Mouse (Mus musculus) CH12.LX (cell line): Measurements from ENCODE around the gene Kdm2b. TPM values are rescaled to one million over a fixed set of nuclear protein-coding genes. Genes with fewer than 3 reads are reported as not detected.

Source experiments
- DNase-seq: peaks from one replicate; pipeline ENCODE4 v3.0.0-alpha.2; 2013; ENCODE audit errors: extremely low read depth
- H3K27ac ChIP-seq: 2 replicates; pipeline ENCODE4 v1.5.1; 2012; ENCODE audit warnings: low read depth, mild to moderate bottlenecking, control low read depth, moderate library complexity; ENCODE audit not compliant: insufficient read depth
- H3K27me3 ChIP-seq: replicated peaks from 2 replicates; pipeline ENCODE3; 2012; ENCODE audit warnings: inconsistent platforms
- H3K36me3 ChIP-seq, 2 experiments: replicated peaks in 1 of 2; 2 replicates each; pipeline versions ENCODE3 to v1.6.1; 2012; ENCODE audit warnings: inconsistent platforms in 1 of 2, low read length in 1 of 2, mild to moderate bottlenecking in 1 of 2, mixed read lengths in 1 of 2, moderate library complexity in 1 of 2; ENCODE audit not compliant: control insufficient read depth in 1 of 2, insufficient read depth in 1 of 2
- H3K4me1 ChIP-seq, 2 experiments: 2 replicates each; pipeline ENCODE4 v1.6.1; 2012; ENCODE audit warnings: inconsistent platforms in 1 of 2, moderate library complexity in 1 of 2; ENCODE audit not compliant: insufficient read depth in 2 of 2, control insufficient read depth in 1 of 2
- H3K4me2 ChIP-seq: 2 replicates; pipeline ENCODE4 v1.6.1; 2012; ENCODE audit warnings: low read depth, mild to moderate bottlenecking, control low read depth; ENCODE audit not compliant: poor library complexity, insufficient read depth, severe bottlenecking
- H3K4me3 ChIP-seq, 3 experiments: fragments of 150-350 bp in 1 of 3; sonication (generic) in 1 of 3; replicated peaks in 1 of 3; 2 replicates each; pipeline versions ENCODE3 to v1.5.1; 2011 to 2012; ENCODE audit warnings: low read depth in 2 of 3, low read length in 2 of 3, mild to moderate bottlenecking in 2 of 3, moderate library complexity in 2 of 3, control low read depth in 1 of 3, improper control_type of control experiment in 1 of 3, inconsistent platforms in 1 of 3, mixed read lengths in 1 of 3; ENCODE audit not compliant: poor library complexity in 1 of 3
- H3K79me2 ChIP-seq: replicated peaks from 2 replicates; pipeline ENCODE4 v1.6.1; 2012; ENCODE audit warnings: mild to moderate bottlenecking, moderate library complexity; ENCODE audit not compliant: control insufficient read depth, poor library complexity, insufficient read depth, severe bottlenecking; ENCODE audit errors: extremely low read depth
- H3K9ac ChIP-seq: 2 replicates; pipeline ENCODE4 v1.6.1; 2012; ENCODE audit warnings: low read depth, mild to moderate bottlenecking, control low read depth, moderate library complexity; ENCODE audit not compliant: insufficient read depth
- H3K9me3 ChIP-seq: replicated peaks from 2 replicates; pipeline ENCODE3; 2012; ENCODE audit warnings: low read length, inconsistent platforms, mixed read lengths
- CHD1 ChIP-seq: IDR thresholded peaks from 2 replicates; pipeline ENCODE4 v1.6.1; 2012; ENCODE audit warnings: low read depth, low read length, improper control_type of control experiment, inconsistent platforms
- CHD2 ChIP-seq: IDR thresholded peaks from 2 replicates; pipeline ENCODE4 v1.6.1; 2011; ENCODE audit warnings: low read length, improper control_type of control experiment
- E2F4 ChIP-seq: IDR thresholded peaks from 2 replicates; pipeline ENCODE4 v1.6.1; 2011; ENCODE audit warnings: low read depth, low read length, improper control_type of control experiment; ENCODE audit not compliant: insufficient replicate concordance
- EP300 ChIP-seq: IDR thresholded peaks from 2 replicates; pipeline ENCODE4 v1.6.1; 2011; ENCODE audit warnings: low read length, improper control_type of control experiment
- ETS1 ChIP-seq: conservative IDR thresholded peaks from 2 replicates; pipeline ENCODE4 v1.6.1; 2012; ENCODE audit warnings: low read depth, mild to moderate bottlenecking, inconsistent platforms, low read length, improper control_type of control experiment, moderate library complexity
- HCFC1 ChIP-seq: IDR thresholded peaks from 2 replicates; pipeline ENCODE4 v1.6.1; 2012; ENCODE audit warnings: low read depth, mild to moderate bottlenecking, inconsistent platforms, low read length, improper control_type of control experiment
- IRF4 ChIP-seq: IDR thresholded peaks from 2 replicates; pipeline ENCODE4 v1.6.1; 2014; ENCODE audit warnings: low read depth, mild to moderate bottlenecking, inconsistent platforms, low read length, improper control_type of control experiment
- JUN ChIP-seq: IDR thresholded peaks from 2 replicates; pipeline ENCODE4 v1.6.1; 2011; ENCODE audit warnings: low read depth, mild to moderate bottlenecking, low read length, improper control_type of control experiment, moderate library complexity; ENCODE audit not compliant: insufficient read depth
- JUND ChIP-seq: conservative IDR thresholded peaks from 2 replicates; pipeline ENCODE4 v1.6.1; 2011; ENCODE audit warnings: low read depth, low read length, improper control_type of control experiment
- MAFK ChIP-seq: IDR thresholded peaks from 2 replicates; pipeline ENCODE4 v1.6.1; 2011; ENCODE audit warnings: low read length, improper control_type of control experiment; ENCODE audit not compliant: insufficient replicate concordance
- MAX ChIP-seq: IDR thresholded peaks from 2 replicates; pipeline ENCODE4 v1.6.1; 2011; ENCODE audit warnings: low read length, improper control_type of control experiment
- MEF2A ChIP-seq: IDR thresholded peaks from 2 replicates; pipeline ENCODE4 v1.6.1; 2014; ENCODE audit warnings: low read depth, mild to moderate bottlenecking, inconsistent platforms, low read length, improper control_type of control experiment, borderline replicate concordance
- MXI1 ChIP-seq: IDR thresholded peaks from 2 replicates; pipeline ENCODE4 v1.6.1; 2011; ENCODE audit warnings: mild to moderate bottlenecking, low read depth, low read length, improper control_type of control experiment
- NELFE ChIP-seq: IDR thresholded peaks from 2 replicates; pipeline ENCODE4 v1.6.1; 2011; ENCODE audit warnings: low read depth, low read length, improper control_type of control experiment
- NRF1 ChIP-seq: IDR thresholded peaks from 2 replicates; pipeline ENCODE4 v1.6.1; 2014; ENCODE audit warnings: low read depth, mild to moderate bottlenecking, inconsistent platforms, low read length, improper control_type of control experiment, moderate library complexity
- POLR2A ChIP-seq: IDR thresholded peaks from 2 replicates; pipeline ENCODE4 v1.6.1; 2011; ENCODE audit warnings: low read depth, mild to moderate bottlenecking, improper control_type of control experiment, low read length
- POLR2AphosphoS2 ChIP-seq: IDR thresholded peaks from 2 replicates; pipeline ENCODE4 v1.6.1; 2011; ENCODE audit warnings: low read depth, low read length, improper control_type of control experiment
- RAD21 ChIP-seq: IDR thresholded peaks from 2 replicates; pipeline ENCODE4 v1.6.1; 2011; ENCODE audit warnings: low read depth, mild to moderate bottlenecking, low read length, improper control_type of control experiment, moderate library complexity
- SIN3A ChIP-seq: IDR thresholded peaks from 2 replicates; pipeline ENCODE4 v1.6.1; 2012; ENCODE audit warnings: low read length, improper control_type of control experiment, inconsistent platforms
- TBP ChIP-seq: conservative IDR thresholded peaks from 2 replicates; pipeline ENCODE4 v1.6.1; 2011; ENCODE audit warnings: low read depth, low read length, improper control_type of control experiment
- ZC3H11A ChIP-seq: IDR thresholded peaks from 2 replicates; pipeline ENCODE4 v1.6.1; 2012; ENCODE audit warnings: low read depth, mild to moderate bottlenecking, inconsistent platforms, low read length, improper control_type of control experiment
- ZNF384 ChIP-seq: IDR thresholded peaks from 2 replicates; pipeline ENCODE4 v1.6.1; 2012; ENCODE audit warnings: low read depth, low read length, improper control_type of control experiment, inconsistent platforms
- dilution Hi-C: fragments of 300-500 bp; cut with MboI; formaldehyde crosslinking; loops from 2 replicates; pipeline ENCODE4 v1.14.3; 2020; ENCODE audit warnings: low sequenced_read_pairs; ENCODE audit not compliant: extremely low pct_unique_long_range_greater_than_20kb, extremely low pct_ligation_motif_present
- in situ Hi-C: fragments of 300-500 bp; cut with MboI; formaldehyde crosslinking; loops from 3 replicates; pipeline ENCODE4 v1.14.3; 2019; ENCODE audit warnings: low sequenced_read_pairs, low pct_ligation_motif_present, low pct_unique_long_range_greater_than_20kb, mixed read lengths
- polyA plus RNA-seq: library from polyadenylated mRNA; unstranded; fragments of >175 nt; gene quantifications from 2 replicates; pipeline ENCODE4 v1.2.1, GENCODE M21; 2012; ENCODE audit warnings: low read depth; ENCODE audit not compliant: insufficient read length
- total RNA-seq, 2 experiments: library from RNA; depleted of rRNA; stranded (reverse); fragments of 300-350 nt in 1 of 2; fragments of >200 nt in 1 of 2; gene quantifications; 2 replicates each; pipeline ENCODE4 v1.2.3; 2012 to 2014

Gene Kdm2b
- total and polyA plus RNA-seq, 3 experiments: 69.3 to 138 (median 80.1) TPM

GRCm38 (mm10) chr5:122997205-122998204 lies 7.9 kb upstream of the Kdm2b start (continued):
- 0 out of 2 replicates have a peak, but pooled peaks have one; percentile 22 for TF ChIP-seq MAFK
- TF ChIP-seq, all 38 proteins: peak for 18

DNA sequence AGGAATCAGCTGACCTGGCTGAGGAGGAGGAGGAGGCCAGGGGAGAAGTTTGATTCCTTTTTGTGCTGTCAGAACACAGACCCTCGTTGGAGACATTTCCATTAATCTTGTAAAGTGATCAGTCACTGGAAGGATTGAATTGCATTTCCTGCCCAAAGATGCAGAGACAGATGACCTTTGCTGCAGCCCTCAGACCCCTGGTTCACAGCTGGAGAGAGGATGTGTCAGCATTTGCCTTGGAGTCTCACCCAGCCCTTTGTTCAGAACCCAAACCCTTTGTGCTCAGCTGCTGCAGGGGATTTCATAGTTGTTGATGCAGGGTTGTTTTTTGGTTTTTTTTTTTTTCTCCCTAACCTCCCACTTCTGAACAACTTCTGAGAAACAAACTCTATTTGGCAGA lies 5.3 kb upstream of the Kdm2b start:
- TF ChIP-seq SIN3A: no peak
- no peak for TF ChIP-seq MAX
- TF ChIP-seq RAD21: no peak
- 0 out of 2 replicates have a peak, but pooled peaks have one; percentile 17 for TF ChIP-seq IRF4
- peak; percentile 75 for TF ChIP-seq ZNF384
- no peak for TF ChIP-seq ZC3H11A
- Histone ChIP-seq H3K4me1 (peaks cover 13 to 74% of the 10 kb centered on the region in 2 experiments), H3K79me2 (peaks cover 16% of the 10 kb centered on the region), H3K27ac (peak overlapping the region; percentile 53; the same call in 1 of the 2 replicates), H3K4me3 (peak overlapping the region in 1 of 3 experiments; percentile 10), H3K9me3 (no peaks in the 10 kb centered on the region), H3K36me3 (peaks cover 0 to 15% of the 10 kb centered on the region in 2 experiments), H3K4me2 (peak overlapping the region; percentile 35), H3K9ac (peak overlapping the region; percentile 33), H3K27me3 (no peaks in the 10 kb centered on the region)
- dilution Hi-C loops (no loop called here), in situ Hi-C loops (no loop called here)
- no peak for DNase-seq

DNA sequence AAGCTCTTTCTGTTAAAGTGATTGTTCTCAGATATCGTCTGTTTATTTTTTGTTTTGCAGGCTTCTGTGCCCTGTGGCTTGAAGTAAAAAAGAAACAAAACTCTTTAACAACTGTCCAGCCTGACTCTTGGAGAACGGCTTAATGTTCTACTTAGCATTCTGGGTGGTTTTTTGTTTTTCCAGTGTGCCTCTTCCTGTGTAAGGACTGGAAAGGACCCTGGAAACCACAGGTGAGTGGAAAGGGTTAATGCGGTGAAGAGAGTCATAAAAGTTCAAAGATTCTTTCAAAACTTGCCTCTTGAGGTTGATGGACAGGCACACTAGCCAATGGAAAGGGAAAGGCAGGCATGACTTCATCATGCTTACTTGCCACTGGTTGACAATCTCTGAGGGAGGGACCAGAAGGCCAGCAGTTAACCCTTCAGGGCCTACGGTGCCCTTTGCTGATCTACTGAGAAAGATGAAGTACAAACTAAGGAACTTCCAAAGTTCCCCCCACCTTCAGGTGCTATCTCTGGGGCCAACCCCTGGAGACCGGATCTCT lies 4.8 kb upstream of the Kdm2b start:
- in situ Hi-C loops (no loop called here), dilution Hi-C loops (no loop called here)
- peaks cover 13 to 75% of the 10 kb centered on the region in 2 experiments for H3K4me1 ChIP-seq
- H3K79me2 ChIP-seq: peaks cover 16% of the 10 kb centered on the region
- peak overlapping the region; percentile 91 for H3K4me2 ChIP-seq
- peak overlapping the region; percentile 53; the same call in 1 of the 2 replicates for H3K27ac ChIP-seq
- peak; percentile 99 for DNase-seq
- H3K9me3 ChIP-seq: no peaks in the 10 kb centered on the region
- peaks cover 0 to 15% of the 10 kb centered on the region in 2 experiments for H3K36me3 ChIP-seq
- peak overlapping the region; percentile 41 for H3K9ac ChIP-seq
- peak; percentile 66 for TF ChIP-seq SIN3A
- peak; percentile 9; the same call in 1 of the 2 replicates for TF ChIP-seq MAFK
- no peak for TF ChIP-seq ZC3H11A
- peak; percentile 34; the same call in 1 of the 2 replicates for TF ChIP-seq MXI1
- peak; percentile 57 for TF ChIP-seq EP300
- peak; percentile 96 for TF ChIP-seq CHD2
- TF ChIP-seq TBP: 0 out of 2 replicates have a peak, but pooled peaks have one; percentile 14
- TF ChIP-seq CHD1: no peak
- TF ChIP-seq JUND: peak; percentile 94
- peak; percentile 48; the same call in 1 of the 2 replicates for TF ChIP-seq HCFC1
- TF ChIP-seq ETS1: no peak; the same call in 1 of the 2 replicates
- TF ChIP-seq NRF1: peak; percentile 15; the same call in 1 of the 2 replicates
- TF ChIP-seq JUN: peak; percentile 91
- no peak for TF ChIP-seq POLR2AphosphoS2
- peak; percentile 80; the same call in 1 of the 2 replicates for TF ChIP-seq E2F4
- 0 out of 2 replicates have a peak, but pooled peaks have one; percentile 47 for TF ChIP-seq NELFE
- no peak for TF ChIP-seq MEF2A
- no peak; the same call in 1 of the 2 replicates for TF ChIP-seq MAX
- no peak for TF ChIP-seq POLR2A
- H3K4me3 ChIP-seq: peak overlapping the region in 2 of 3 experiments; percentile 10 to 23
- no peaks in the 10 kb centered on the region for H3K27me3 ChIP-seq
